Mouse (Mus musculus): ENCODE data around the gene Tdg.
A peak's percentile ranks its signal among the peaks of the same experiment; 100 is the strongest.

Gene Tdg

DNA sequence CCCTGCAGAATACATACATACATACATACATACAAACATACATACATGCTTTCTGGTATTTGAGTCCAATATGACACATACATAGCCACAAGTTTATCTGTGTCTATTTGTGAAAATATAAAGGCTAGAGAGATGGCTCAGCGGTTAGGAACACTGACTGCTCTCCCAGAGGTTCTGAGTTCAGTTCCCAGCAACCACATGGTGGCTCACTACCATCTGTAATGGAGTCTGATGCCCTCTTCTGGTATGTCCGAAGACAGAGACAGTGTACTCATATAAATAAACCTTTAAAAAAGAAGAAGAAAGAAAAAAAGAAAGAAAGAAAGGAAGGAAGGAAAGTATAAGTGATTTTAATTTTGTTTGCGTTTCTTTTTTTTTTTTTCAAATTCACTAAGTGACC, 36.3 kb downstream of the Tdg start:
- DNase-seq: no peak

DNA sequence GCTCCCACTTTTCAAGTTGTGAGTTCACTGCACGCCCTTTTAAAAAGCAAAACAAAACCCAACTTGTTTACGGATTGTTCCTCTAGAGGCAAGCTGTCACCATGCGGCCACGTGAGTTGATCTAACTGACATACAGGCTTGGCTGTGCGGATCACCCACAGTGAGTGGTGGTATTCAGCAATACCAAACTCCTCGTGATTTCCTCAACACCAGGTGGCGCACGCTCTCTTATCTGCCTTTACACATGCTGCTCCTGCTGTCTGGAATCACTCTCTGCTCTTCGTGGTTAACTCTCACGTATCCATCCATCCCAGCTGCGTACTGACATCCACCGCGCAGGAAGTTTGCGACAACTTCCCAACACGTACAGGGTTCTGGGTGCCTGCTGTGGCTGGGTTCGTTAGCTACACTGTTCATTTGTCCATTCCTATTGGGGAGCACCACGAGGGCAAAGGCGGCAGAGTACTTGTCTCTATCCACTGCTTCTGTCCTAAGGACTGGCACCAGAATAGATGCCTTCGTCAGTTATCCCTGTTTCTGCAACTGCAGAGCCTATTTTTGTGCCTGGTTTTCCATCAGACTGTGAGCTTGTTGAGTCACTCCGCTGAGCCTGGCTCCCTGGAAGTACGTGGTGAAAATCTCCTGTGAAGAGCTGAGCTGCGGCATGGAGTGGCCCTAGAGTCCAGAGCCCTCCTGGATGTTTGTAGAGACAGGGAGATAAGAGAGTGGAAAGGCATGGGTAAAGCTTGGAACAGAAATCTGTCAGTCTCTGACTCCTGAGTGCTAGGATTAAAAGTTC, 37.0 kb downstream of the Tdg start:
- DNase-seq: peak; percentile 92

DNA sequence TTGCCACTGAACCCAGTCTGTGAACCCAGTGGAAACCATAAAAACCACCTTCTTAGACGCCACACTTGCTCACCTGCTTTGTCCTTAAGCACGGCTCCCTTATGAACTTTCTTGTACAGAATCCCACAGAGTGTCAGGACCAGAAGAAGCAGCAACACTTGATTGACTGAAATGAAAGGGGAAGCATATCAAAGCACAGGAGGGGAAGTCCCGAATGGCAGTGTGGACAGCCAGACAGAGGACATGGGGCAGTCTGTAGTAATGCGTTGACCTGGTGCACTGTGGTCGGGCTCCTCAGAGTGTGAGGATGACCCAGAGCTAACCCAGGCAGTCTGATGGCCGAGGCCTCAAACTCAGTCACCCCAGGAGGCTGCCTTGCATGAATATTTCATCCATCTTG, 40.6 kb downstream of the Tdg start:
- no peak for DNase-seq

DNA sequence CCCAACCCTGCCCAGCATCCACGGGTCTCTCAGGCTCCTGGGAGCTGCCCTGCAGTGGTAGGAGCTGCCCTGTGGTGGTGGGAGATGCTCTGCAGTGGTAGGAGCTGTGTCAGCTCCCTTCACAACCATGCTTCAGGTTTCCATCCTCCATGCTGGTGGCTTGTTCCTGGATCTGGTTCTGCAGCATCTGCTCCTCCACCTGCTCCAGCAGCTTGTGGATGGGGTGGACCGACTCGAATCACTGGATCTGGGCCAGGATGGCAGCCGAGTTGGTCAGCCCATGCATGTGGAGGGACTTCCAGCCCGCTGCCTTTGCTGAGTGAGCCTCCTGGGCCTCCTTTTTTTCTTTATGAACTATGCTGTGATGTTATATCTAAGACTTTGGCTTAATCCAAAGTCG, 47.3 kb downstream of the Tdg start:
- DNase-seq: no peak

DNA sequence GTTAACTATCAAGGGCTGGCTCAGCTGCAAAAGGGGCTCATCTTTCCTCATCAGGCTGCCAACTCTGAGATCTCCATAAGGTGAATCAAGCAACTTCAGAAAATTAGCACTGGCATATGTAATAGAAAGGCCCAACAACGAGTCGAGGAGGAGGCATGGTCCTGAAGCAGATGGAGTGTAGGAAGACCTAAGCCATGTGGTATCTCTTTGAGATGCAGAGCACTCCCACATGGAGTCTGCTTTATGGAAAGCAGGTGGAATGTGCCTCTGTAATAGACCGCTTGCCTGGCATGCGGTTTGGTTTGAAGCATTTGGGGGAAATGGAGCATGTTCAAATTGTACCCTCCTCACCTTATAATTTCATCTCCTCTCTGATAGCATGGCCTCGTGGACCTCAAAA, 51.1 kb downstream of the Tdg start:
- DNase-seq: no peak

DNA sequence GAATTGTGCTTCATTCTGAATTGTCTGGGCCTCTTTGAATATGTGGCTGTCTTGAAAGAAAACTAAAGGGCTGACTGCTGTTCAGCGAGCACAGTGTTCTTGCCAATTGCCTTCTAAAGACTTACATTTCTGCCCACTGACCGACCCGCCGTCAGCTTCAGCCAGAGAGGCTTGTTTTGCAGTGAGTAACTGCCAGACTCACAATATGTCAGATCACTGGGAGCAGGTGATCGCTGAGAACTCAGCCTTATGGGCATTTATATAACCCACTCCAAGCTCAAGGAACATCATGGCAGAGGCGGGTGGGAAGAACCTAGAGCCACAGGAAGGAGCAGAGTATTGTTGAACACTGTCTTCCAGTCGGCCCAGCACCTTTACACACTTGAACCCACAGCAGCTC, 52.0 kb downstream of the Tdg start:
- DNase-seq: no peak

DNA sequence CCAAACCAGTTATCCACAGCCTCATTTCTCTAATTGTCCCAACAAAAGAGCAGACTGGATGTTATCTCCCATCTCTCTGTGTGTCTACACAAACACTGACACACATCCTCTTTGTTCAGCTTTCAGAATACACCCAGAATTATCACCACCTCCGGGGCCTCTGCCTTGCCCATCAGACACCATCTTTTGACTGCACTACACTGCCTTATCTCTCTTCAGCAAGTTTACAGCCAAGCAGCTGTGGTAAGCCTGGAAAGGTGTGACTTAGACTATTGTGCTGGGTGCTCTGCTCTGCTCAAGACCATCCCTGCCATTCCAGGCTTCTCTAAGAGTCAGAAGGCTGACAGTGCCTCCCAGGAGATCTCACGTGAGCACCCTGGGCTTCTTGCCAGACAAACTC, 55.8 kb downstream of the Tdg start:
- DNase-seq: no peak

DNA sequence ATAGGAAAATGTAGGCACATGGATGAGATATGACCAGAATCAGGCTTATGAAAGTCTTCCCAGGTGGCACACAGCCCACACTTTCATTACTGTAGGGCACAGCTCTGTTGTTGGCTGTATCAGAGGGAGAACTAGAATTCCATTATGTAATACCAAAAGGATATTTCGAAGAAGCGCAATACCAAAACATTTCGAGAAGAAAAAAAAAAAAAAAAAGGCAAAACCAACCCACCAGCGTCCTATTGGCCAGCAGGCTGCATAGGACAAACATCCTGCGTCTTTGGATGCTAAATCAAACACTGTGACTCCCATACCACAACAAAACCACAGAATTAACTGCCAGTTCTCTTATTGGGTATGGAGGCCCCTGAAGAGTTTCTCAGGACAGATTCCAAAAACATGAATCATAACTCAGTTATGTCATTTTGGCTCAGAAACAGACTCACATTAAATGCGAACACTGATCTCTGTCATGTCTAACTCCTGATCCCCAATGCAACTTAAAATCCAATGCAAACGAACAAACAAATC, 60.1 kb downstream of the Tdg start:
- DNase-seq: peak; percentile 38

DNA sequence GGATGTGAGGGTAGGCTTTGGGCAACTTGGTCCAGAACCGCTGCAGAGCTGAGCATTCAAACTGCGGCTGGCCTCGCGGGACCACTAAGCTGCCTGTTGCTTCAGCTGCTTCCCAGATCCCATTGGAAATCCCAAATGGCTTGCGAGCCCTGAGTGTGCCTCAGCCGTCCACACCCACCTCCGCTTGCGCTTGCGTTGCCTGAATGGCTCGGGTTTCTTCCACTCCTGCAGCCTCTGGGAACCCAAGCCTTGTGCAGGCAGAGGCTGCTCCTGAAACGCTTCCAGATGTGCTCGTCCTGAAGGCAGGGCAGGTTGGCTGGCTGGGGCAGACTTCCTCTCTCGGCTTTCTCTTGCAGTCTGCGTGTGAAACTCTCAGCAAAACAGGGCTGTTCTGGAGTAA, 60.9 kb downstream of the Tdg start, which contains the start of gene Glt8d2:
TSS of gene Glt8d2 (minus strand) at position 157 of the 400 bp plus-strand sequence.
- DNase-seq: peak; percentile 44

DNA sequence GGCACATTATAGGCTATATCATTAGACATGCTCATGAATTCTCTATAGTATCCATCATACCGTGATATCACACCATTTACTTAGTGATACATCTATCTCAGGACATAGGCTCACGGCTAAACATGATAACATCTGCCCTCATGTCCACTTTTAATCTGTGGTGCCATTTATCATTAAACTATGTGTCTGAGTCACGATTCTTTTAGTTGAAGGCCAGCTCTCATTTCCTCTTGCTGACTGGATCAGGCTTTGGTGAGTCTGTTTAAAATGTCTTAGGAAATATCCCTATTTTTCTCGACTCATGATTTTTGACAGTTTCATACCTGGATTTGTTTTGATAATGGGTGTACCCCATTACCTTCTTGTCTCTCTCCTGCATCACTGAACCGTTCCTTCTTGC, 66.3 kb downstream of the Tdg start, which contains the start of gene Hcfc2:
TSS of gene Hcfc2 (plus strand) at position 205 of the 400 bp plus-strand sequence.
- DNase-seq: no peak

DNA sequence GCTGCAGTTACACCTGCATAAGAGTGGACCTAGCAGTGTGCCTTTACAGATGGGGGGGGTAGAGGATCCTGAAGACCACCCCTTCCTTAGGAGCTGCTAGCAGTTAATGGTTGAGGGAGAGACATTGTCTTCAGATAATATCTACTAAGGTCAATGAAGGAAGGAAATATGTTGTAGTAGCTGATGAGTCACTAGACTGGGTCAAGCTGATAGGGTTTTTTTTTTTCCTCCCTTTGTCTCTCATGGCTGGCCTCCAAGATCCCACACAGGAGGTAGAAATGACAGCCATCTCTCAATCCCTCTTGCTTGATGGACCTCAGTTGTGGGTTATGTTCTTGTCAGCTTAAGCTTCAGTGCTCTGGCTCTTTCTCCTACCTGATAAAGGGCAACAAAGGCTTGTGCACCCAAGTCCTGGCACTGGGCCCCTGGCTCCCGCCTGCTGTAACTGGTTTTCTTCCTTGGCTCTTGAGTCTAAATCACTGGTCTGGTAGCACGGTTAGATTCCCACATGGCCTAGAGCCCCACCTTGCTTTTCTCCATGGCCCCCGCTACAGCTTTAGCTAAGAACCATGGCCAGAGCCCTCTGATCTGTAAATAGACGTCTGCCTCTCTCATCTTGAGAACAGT, 66.9 kb downstream of the Tdg start:
- DNase-seq: peak; percentile 17

DNA sequence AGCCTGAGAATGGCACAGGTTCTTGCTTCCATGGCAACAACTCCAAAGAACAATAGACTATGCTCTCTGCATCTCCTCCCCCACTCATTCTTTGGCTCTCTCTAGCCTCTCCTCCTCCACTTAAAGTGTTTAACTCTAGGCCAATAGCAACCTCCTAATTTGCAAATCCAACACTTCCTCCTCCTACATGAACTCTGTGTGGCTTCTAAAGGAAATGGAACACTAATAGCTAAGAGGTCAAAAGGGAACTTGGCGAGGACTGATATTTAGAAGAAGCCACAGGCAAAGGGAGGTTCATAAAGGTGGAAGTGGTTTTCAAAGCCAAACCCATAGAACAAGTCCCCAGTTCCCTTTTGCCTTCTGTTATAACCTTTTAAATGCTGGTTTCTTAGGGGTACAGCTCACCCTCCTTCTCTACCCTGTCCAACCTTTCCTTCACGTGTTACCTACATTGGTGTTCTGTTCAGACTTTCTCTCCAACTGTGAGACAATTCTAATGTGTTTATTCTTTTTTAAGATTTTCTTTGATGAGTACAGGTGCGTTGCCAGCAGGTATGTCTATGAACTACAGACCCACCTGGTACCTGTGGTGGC, 67.8 kb downstream of the Tdg start:
- DNase-seq: peak; percentile 4

DNA sequence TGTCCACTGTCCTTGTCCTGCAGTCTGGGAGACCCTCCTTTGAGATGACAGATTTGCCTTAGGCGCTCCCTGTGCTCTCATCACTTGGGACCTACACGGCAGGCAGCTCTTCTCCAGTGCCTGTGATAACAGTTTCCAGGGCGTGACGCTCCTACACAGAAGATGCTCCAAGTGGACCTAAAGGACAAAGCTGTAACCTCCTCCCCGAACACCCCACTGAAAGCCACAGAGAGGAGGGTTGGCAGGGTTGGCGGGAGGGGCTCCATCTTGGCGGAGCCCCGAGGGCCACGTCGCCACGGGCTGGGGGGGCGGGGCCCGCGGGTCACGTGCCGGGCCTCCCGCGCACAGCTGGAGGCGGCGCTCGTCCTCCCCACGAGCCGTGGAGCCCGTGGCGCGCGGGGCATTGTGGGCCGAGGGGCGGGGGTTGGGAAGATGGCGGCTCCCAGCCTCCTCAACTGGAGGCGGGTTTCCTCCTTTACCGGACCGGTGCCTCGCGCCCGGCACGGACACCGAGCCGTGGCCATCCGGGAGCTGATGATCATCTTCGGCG, 69.2 kb downstream of the Tdg start:
- peak; percentile 90 for DNase-seq

DNA sequence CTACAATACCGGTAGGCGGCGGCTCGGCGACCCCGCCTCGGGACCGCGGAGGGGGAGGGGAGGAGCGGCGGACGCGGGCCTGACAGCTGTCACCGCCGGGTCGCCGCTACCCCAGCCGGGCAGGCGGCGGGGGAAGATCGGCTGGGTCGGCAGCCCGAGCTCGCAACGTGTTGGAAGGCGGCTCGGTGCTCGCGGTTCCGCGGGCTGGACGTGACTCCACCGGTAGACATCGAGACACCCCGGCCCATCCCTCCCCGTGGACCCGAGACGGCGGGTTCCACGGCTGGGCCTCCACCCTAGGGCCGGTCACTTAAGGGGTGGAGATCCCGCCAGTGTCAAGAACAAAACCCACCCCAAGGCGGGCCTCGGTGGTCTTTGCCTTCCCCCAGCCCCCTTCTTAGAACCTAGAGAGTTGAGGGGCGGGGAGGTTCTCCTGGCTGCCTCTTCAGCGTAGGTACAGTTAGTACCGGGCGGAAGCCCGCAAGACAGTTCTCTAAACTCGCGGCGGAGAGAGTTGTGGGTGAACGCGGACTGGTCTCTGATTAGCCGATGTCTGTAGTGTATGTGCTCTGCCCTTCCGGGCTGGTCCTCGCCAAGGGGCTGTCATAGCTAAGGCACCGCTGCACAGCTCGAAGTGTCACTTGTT, 69.8 kb downstream of the Tdg start:
- peak; percentile 21 for DNase-seq
